Mouse (Mus musculus) erythroblast, embryonic 14.5 days (primary cell): ENCODE results near the gene Parp9.

Source experiments
- GATA1 ChIP-seq: IDR thresholded peaks from 2 replicates; pipeline ENCODE4 v1.6.1; 2012; ENCODE audit warnings: low read length, inconsistent platforms, mixed read lengths
- TAL1 ChIP-seq: IDR thresholded peaks from 3 replicates; pipeline ENCODE4 v1.6.1; 2012; ENCODE audit warnings: low read length, inconsistent platforms, mixed read lengths

GRCm38 (mm10) chr16:35949264-35949663, 11.0 kb downstream of the Parp9 start:
- TF ChIP-seq TAL1 (no peak), GATA1 (no peak)
